Mouse (Mus musculus): ENCODE results near the gene Litaf. TPM values are rescaled to one million over a fixed set of nuclear protein-coding genes. Genes with fewer than 3 reads are reported as not detected.

Gene Litaf
- polyA plus RNA-seq, 1 experiment = 103 TPM

DNA sequence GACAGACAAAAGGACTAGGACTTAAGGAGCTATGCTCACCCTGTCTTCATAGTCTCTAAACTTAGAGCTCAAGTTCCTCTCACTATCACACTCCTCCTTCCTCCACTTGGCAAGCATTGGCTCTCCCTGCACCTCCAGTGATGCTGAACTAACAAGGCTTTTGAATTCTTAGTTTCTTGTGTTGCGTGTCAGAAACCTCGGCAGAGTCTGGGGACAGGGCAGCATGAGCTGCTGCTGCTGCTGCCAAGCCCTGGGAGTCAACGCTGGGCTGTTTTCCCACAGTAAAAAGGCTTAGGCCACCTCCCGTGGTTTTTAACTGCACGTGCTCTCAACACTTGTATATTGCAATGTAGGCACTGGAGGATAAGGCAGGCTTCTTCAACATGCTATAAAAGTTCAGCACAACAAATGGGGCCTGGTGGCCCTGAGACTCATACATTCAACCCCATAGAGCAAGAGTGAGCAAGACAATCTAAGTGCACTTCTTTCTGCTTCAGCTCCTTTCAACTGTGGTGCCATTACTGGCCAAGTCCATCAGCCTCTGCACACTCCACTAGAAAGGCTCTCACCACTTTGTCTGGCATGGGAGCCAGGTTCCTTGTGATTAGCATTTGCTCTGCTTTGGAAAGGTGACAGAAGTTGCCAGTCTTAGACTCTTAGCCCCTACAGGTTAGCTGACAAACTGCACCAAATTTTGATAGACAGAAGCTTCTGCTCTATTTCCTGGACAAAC, 21.1 kb upstream of the Litaf start:
- TF ChIP-seq REST (IDR thresholded peaks at IDR 0.05; ENCODE audit: insufficient read depth, insufficient read length) = no peak
- no peak for TF ChIP-seq TCF3 (IDR thresholded peaks at IDR 0.05; ENCODE audit: insufficient read length, low read depth)
- no peak for TF ChIP-seq TCF12 (IDR thresholded peaks at IDR 0.05; ENCODE audit: insufficient read depth, poor library complexity, severe bottlenecking)
- TF ChIP-seq USF1 (IDR thresholded peaks at IDR 0.05; ENCODE audit: low read depth) = no peak
- no peak for TF ChIP-seq POLR2A (IDR thresholded peaks at IDR 0.05; ENCODE audit: insufficient read length, low read depth)
- TF ChIP-seq CEBPB (IDR thresholded peaks at IDR 0.05; ENCODE audit: insufficient read depth, poor library complexity, severe bottlenecking) = no peak
- no peak for TF ChIP-seq MYOD1 (IDR thresholded peaks at IDR 0.05; ENCODE audit: control insufficient read depth in 1 of 3, insufficient read length in 2 of 3, low read depth in 2 of 3)
- TF ChIP-seq SRF (IDR thresholded peaks at IDR 0.05; ENCODE audit: control insufficient read depth, insufficient read length, low read depth) = no peak
- no peak for TF ChIP-seq MYOG (IDR thresholded peaks at IDR 0.05; ENCODE audit: control insufficient read depth in 1 of 3, insufficient read depth in 1 of 3, insufficient read length in 2 of 3, low read depth in 2 of 3)
- no peak for TF ChIP-seq MAX (IDR thresholded peaks at IDR 0.05; ENCODE audit: low read depth)
- no peak for TF ChIP-seq E2F4 (IDR thresholded peaks at IDR 0.05; ENCODE audit: insufficient read depth)
- TF ChIP-seq POLR2AphosphoS2 (IDR thresholded peaks at IDR 0.05; ENCODE audit: insufficient read length, low read depth) = no peak
- Histone ChIP-seq H3K4me3 (no peak overlapping the region), H3K4me2 (ENCODE audit: low read depth) (no peak overlapping the region), H3K36me3 (ENCODE audit: control insufficient read depth, insufficient read depth) (peaks cover 47% of the 10 kb centered on the region), H3K79me2 (ENCODE audit: control insufficient read depth, insufficient read depth) (no peaks in the 10 kb centered on the region), H3K27me3 (ENCODE audit: control insufficient read depth, insufficient read depth, insufficient read length) (no peaks in the 10 kb centered on the region), H3ac (ENCODE audit: control insufficient read depth, insufficient read length) (no peak overlapping the region)

DNA sequence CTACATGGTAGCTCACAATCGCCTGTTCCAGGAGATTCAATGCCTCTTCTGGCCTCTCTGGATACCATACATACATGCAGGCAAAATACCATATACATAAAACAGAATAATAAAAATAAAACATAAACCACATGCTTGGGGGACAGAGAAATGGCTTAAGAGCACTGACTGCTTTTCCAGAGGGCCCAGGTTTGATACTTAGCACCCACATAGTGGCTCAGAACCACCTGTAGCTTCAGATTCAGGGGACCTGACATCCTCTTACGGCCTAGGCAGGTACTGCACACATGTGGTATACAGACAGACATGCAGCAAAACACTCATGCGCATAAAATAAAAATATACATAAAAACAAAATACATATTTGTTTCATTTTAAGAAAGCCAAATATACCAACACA, 20.3 kb upstream of the Litaf start:
- H3K4me3 ChIP-seq = no peak overlapping the region
- no peak overlapping the region for H3ac ChIP-seq (ENCODE audit: control insufficient read depth, insufficient read length)
- no peaks in the 10 kb centered on the region for H3K79me2 ChIP-seq (ENCODE audit: control insufficient read depth, insufficient read depth)
- peaks cover 44% of the 10 kb centered on the region for H3K36me3 ChIP-seq (ENCODE audit: control insufficient read depth, insufficient read depth)
- no peak for TF ChIP-seq MYOD1 (IDR thresholded peaks at IDR 0.05; ENCODE audit: control insufficient read depth in 1 of 3, insufficient read length in 2 of 3, low read depth in 2 of 3)
- TF ChIP-seq MYOG (IDR thresholded peaks at IDR 0.05; ENCODE audit: control insufficient read depth in 1 of 3, insufficient read depth in 1 of 3, insufficient read length in 2 of 3, low read depth in 2 of 3) = no peak
- TF ChIP-seq MAX (IDR thresholded peaks at IDR 0.05; ENCODE audit: low read depth) = no peak
- H3K27me3 ChIP-seq (ENCODE audit: control insufficient read depth, insufficient read depth, insufficient read length) = no peaks in the 10 kb centered on the region
- no peak overlapping the region for H3K4me2 ChIP-seq (ENCODE audit: low read depth)

DNA sequence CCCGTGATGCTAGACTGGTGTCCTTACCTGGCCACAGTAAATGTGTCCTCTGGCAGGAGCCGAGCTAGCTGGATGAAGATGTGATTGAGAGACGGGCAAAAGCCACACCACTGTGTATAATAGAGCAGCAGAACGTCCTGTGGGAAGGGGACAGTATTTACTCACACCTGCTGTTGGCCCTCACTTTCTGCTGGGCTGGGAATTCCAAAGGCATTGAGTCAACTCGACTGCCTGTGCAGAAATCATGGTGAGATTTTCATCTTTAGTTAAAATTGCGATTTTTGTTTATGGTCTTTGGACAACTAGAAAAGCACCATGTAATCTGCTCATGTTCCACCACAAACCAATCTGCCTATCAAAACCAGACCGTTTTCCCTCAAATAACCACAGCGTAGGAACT, 18.2 kb upstream of the Litaf start:
- no peak overlapping the region for H3ac ChIP-seq (ENCODE audit: control insufficient read depth, insufficient read length)
- peak in 2 of 3 experiments; percentile 80 to 90 for TF ChIP-seq MYOD1 (IDR thresholded peaks at IDR 0.05; ENCODE audit: control insufficient read depth in 1 of 3, insufficient read length in 2 of 3, low read depth in 2 of 3)
- peak in 1 of 3 experiments; percentile 34 for TF ChIP-seq MYOG (IDR thresholded peaks at IDR 0.05; ENCODE audit: control insufficient read depth in 1 of 3, insufficient read depth in 1 of 3, insufficient read length in 2 of 3, low read depth in 2 of 3)
- no peak for TF ChIP-seq MAX (IDR thresholded peaks at IDR 0.05; ENCODE audit: low read depth)
- TF ChIP-seq REST (IDR thresholded peaks at IDR 0.05; ENCODE audit: insufficient read depth, insufficient read length) = no peak
- no peak overlapping the region for H3K4me3 ChIP-seq
- H3K4me2 ChIP-seq (ENCODE audit: low read depth) = no peak overlapping the region
- peaks cover 30% of the 10 kb centered on the region for H3K36me3 ChIP-seq (ENCODE audit: control insufficient read depth, insufficient read depth)
- no peaks in the 10 kb centered on the region for H3K79me2 ChIP-seq (ENCODE audit: control insufficient read depth, insufficient read depth)
- H3K27me3 ChIP-seq (ENCODE audit: control insufficient read depth, insufficient read depth, insufficient read length) = no peaks in the 10 kb centered on the region

DNA sequence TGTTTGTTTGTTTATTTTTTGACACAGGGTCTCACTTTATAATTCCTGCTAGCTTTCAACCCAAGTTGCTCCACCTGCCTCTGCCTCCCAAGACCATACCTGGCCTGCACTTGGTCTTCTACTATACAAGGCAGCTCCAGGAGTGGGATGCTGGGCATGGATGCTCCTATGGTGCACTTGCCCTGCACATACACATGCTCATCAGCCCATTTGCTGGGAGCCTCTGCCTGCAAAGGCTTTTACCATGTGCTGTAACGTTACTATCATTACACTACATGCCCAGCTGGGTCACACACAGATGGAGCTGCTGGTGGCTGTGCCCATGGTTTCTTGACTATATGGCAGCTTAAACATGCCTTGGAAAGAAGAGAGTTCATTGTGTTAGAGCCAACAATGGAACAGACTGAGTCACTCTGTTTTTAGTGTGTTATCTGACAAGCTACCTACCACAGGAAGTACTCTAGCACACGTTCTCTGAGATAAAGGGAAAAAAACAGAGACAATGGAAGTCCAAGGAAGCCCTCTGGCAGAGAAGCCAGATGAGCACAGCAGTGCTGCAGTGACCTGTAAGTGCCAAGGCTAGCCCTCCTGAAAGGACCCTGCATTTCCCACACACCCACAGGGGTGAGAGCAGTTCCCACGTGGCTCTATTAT, 12.4 kb upstream of the Litaf start:
- no peak for TF ChIP-seq SRF (IDR thresholded peaks at IDR 0.05; ENCODE audit: control insufficient read depth, insufficient read length, low read depth)
- no peak for TF ChIP-seq CEBPB (IDR thresholded peaks at IDR 0.05; ENCODE audit: insufficient read depth, poor library complexity, severe bottlenecking)
- TF ChIP-seq MYOG (IDR thresholded peaks at IDR 0.05; ENCODE audit: control insufficient read depth in 1 of 3, insufficient read depth in 1 of 3, insufficient read length in 2 of 3, low read depth in 2 of 3) = no peak
- no peak for TF ChIP-seq MYOD1 (IDR thresholded peaks at IDR 0.05; ENCODE audit: control insufficient read depth in 1 of 3, insufficient read length in 2 of 3, low read depth in 2 of 3)
- no peak for TF ChIP-seq TCF3 (IDR thresholded peaks at IDR 0.05; ENCODE audit: insufficient read length, low read depth)
- no peak for TF ChIP-seq USF1 (IDR thresholded peaks at IDR 0.05; ENCODE audit: low read depth)
- TF ChIP-seq E2F4 (IDR thresholded peaks at IDR 0.05; ENCODE audit: insufficient read depth) = no peak
- H3K27me3 ChIP-seq (ENCODE audit: control insufficient read depth, insufficient read depth, insufficient read length) = no peaks in the 10 kb centered on the region
- no peak overlapping the region for H3K4me3 ChIP-seq
- no peak overlapping the region for H3K4me2 ChIP-seq (ENCODE audit: low read depth)
- H3K36me3 ChIP-seq (ENCODE audit: control insufficient read depth, insufficient read depth) = peaks cover 34% of the 10 kb centered on the region
- no peak overlapping the region for H3ac ChIP-seq (ENCODE audit: control insufficient read depth, insufficient read length)
- H3K79me2 ChIP-seq (ENCODE audit: control insufficient read depth, insufficient read depth) = peaks cover 30% of the 10 kb centered on the region

- Histone ChIP-seq H3K4me3 (no peak overlapping the region), H3K27me3 (ENCODE audit: control insufficient read depth, insufficient read depth, insufficient read length) (no peaks in the 10 kb centered on the region), H3K4me2 (ENCODE audit: low read depth) (no peak overlapping the region), H3ac (ENCODE audit: control insufficient read depth, insufficient read length) (no peak overlapping the region), H3K36me3 (ENCODE audit: control insufficient read depth, insufficient read depth) (peaks cover 28% of the 10 kb centered on the region), H3K79me2 (ENCODE audit: control insufficient read depth, insufficient read depth) (peaks cover 31% of the 10 kb centered on the region)
- TF ChIP-seq POLR2AphosphoS2 (IDR thresholded peaks at IDR 0.05; ENCODE audit: insufficient read length, low read depth) (no peak), MAX (IDR thresholded peaks at IDR 0.05; ENCODE audit: low read depth) (no peak), REST (IDR thresholded peaks at IDR 0.05; ENCODE audit: insufficient read depth, insufficient read length) (no peak), MYOG (IDR thresholded peaks at IDR 0.05; ENCODE audit: control insufficient read depth in 1 of 3, insufficient read depth in 1 of 3, insufficient read length in 2 of 3, low read depth in 2 of 3) (no peak), MYOD1 (IDR thresholded peaks at IDR 0.05; ENCODE audit: control insufficient read depth in 1 of 3, insufficient read length in 2 of 3, low read depth in 2 of 3) (no peak), TCF3 (IDR thresholded peaks at IDR 0.05; ENCODE audit: insufficient read length, low read depth) (no peak), USF1 (IDR thresholded peaks at IDR 0.05; ENCODE audit: low read depth) (no peak), CEBPB (IDR thresholded peaks at IDR 0.05; ENCODE audit: insufficient read depth, poor library complexity, severe bottlenecking) (no peak), E2F4 (IDR thresholded peaks at IDR 0.05; ENCODE audit: insufficient read depth) (no peak), POLR2A (IDR thresholded peaks at IDR 0.05; ENCODE audit: insufficient read length, low read depth) (no peak)
Measured at GRCm38 (mm10) chr16:11077601-11078201, 11.7 kb upstream of the Litaf start.
